Mouse (Mus musculus) liver, adult 2 months (tissue): ENCODE measurements at regions not wholly inside any gene's neighbourhood (a gene's known extent, or its start where the extent isn't known, plus 50 kb on each side); places are given as distances from the start of the nearest gene placed in this dataset.

Source experiments
- CTCF ChIP-seq: fragments of 200-500 bp; IDR thresholded peaks from 2 replicates; pipeline ENCODE4 v1.5.1; 2011; ENCODE audit warnings: low read depth, low read length, control low read depth
- POLR2A ChIP-seq: fragments of 200-500 bp; IDR thresholded peaks from 2 replicates; pipeline ENCODE4 v1.6.1; 2011; ENCODE audit warnings: low read length, control low read depth; ENCODE audit not compliant: insufficient read depth; ENCODE audit errors: extremely low read depth

DNA sequence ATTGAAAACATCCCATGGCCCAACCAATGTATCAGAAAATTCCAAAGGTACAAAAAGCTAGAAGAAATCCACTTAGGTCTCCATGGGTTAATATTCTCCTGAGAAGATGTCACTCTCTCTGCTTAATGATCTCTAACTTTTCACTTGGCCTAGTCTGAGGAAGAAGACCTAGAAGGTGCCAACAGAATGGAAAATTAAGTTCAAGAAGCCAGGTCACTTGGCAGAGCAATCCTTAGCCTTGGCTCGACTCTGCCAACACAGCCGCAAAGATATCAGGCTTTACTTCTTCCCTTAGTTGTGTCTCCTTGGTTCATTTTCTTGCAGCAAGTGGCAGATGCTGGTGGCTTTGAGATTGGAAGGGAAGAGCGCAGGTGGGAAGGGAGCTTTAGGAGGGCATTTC lies 476.6 kb upstream of the Id4 start:
- no peak for TF ChIP-seq CTCF
- TF ChIP-seq POLR2A, result no peak
